Mouse (Mus musculus) ES-E14 (cell line): ENCODE data around the gene Nav1.

ENCODE experiments used
- CHD2 ChIP-seq: IDR thresholded peaks from 2 replicates; pipeline ENCODE4 v1.6.1; 2014; ENCODE audit warnings: mild to moderate bottlenecking, low read depth, low read length, inconsistent platforms
- HCFC1 ChIP-seq: IDR thresholded peaks from 2 replicates; pipeline ENCODE4 v1.6.1; 2012; ENCODE audit warnings: low read length, inconsistent platforms, borderline replicate concordance; ENCODE audit not compliant: insufficient read depth
- MAFK ChIP-seq: IDR thresholded peaks from 2 replicates; pipeline ENCODE4 v1.6.1; 2014; ENCODE audit warnings: mild to moderate bottlenecking, low read depth, low read length, inconsistent platforms; ENCODE audit not compliant: insufficient read depth
- ZNF384 ChIP-seq: IDR thresholded peaks from 2 replicates; pipeline ENCODE4 v1.6.1; 2012; ENCODE audit warnings: low read depth, low read length, inconsistent platforms

DNA sequence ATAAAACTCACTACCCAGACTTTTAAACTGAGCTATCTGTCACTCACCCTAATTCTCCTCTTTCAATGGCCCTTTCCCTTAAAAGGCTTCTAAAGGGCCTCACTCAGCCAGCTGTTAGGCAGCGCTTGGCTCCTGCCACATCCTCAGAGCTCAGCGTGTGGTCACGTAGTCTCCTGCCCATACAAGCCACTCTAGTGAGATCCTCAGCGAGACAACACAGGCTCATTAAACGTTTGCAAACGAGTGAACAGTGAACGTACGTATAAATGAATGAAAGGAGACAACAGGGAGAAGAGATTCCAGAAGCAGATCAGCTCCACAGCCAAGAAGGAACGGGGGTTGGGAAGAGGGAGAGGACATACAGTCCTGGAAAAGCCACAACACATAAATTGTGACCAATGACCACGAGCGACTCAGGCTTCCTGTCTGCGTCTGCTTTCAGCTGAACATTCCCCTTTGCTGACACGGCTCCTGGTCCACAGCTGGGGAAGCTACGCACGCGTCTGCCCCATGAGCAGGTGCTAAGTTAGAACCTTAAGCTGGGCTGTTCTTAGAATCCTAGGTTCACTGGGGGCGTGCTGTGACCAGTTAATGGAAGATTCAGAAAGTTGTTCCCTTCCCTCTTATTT is 52.3 kb downstream of the Nav1 start:
- TF ChIP-seq MAFK, result no peak
- no peak for TF ChIP-seq CHD2
- no peak for TF ChIP-seq HCFC1
- no peak for TF ChIP-seq ZNF384
